Mouse (Mus musculus) neural tube, embryonic 12.5 days (tissue): Measurements from ENCODE around the gene Ly6g6d. TPM values are rescaled to one million over a fixed set of nuclear protein-coding genes. Genes with fewer than 3 reads are reported as not detected.

Experiments used
- ATAC-seq: fragments of 200-750 bp; cut with Nextera tagmentation; 2 replicates; pipeline ENCODE4 v1.8.0; 2017; ENCODE audit warnings: low read depth, mild to moderate bottlenecking, moderate TSS enrichment, moderate library complexity; ENCODE audit not compliant: low FRiP score
- H3K27ac ChIP-seq: fragments of 300-500 bp; sonication (generic); 2 replicates; pipeline ENCODE4 v1.5.1; 2016
- H3K27me3 ChIP-seq: fragments of 300-500 bp; sonication (generic); replicated peaks from 2 replicates; pipeline ENCODE4 v1.6.1; 2016; ENCODE audit warnings: mild to moderate bottlenecking
- H3K36me3 ChIP-seq: fragments of 300-500 bp; sonication (generic); 2 replicates; pipeline ENCODE4 v1.6.1; 2016; ENCODE audit warnings: mild to moderate bottlenecking
- H3K4me1 ChIP-seq: fragments of 300-500 bp; sonication (generic); 2 replicates; pipeline ENCODE4 v1.6.1; 2016
- H3K4me2 ChIP-seq: fragments of 300-500 bp; sonication (generic); replicated peaks from 2 replicates; pipeline ENCODE4 v1.6.1; 2016; ENCODE audit warnings: mild to moderate bottlenecking
- H3K4me3 ChIP-seq: fragments of 300-500 bp; sonication (generic); 2 replicates; pipeline ENCODE4 v1.5.1; 2016
- H3K9ac ChIP-seq: fragments of 300-500 bp; sonication (generic); 2 replicates; pipeline ENCODE4 v1.6.1; 2016; ENCODE audit warnings: mild to moderate bottlenecking
- H3K9me3 ChIP-seq: fragments of 300-500 bp; sonication (generic); 2 replicates; pipeline ENCODE4 v1.6.1; 2016; ENCODE audit warnings: mild to moderate bottlenecking
- WGBS: fragments of 180-500 bp; shearing (Covaris S2); methylation state at CpG from one replicate; pipeline ENCODE4 v1.1.7; 2016; 5-methylcytosine and 5-hydroxymethylcytosine counted together
- polyA plus RNA-seq: library from polyadenylated mRNA; unstranded; fragments of >200 nt; fragmentation: Nextera tagmentation; extraction: Ambion mirVana; gene quantifications from 2 replicates; pipeline ENCODE4 v1.2.1, GENCODE M21; 2016

The Ly6g6d gene
- polyA plus RNA-seq, 1 experiment from 2014 or later, result 1.9 TPM

DNA sequence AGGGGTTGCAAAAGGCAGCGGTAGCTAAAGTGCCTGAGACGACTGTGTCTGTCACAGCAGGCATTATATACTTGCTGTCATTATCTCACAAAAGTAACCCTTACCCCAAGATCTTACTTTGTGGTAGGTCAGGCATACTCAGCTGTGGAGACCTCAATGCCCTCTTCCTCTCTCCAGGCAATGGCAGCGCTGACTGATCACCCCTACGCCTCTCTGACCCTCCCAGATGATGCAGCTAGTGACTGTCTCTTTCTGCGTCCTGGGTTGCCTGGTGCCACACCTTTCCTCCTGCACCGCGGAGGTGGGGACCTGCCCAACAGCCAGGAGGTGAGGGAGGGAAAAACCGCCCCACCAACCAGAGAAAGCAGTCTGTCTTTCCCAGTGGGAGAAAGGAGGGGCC, 16.6 kb downstream of the Ly6g6d start:
- H3K36me3 ChIP-seq, result peaks cover 35% of the 10 kb centered on the region
- no peaks in the 10 kb centered on the region for H3K9me3 ChIP-seq
- 85% methylated on average over 8 of the region's 8 CpGs for WGBS
- no peak overlapping the region for H3K27ac ChIP-seq
- no peak overlapping the region; the same call in 1 of the 2 replicates for H3K9ac ChIP-seq
- H3K4me2 ChIP-seq, result peak overlapping the region; percentile 94
- H3K4me3 ChIP-seq, result no peak overlapping the region
- H3K27me3 ChIP-seq, result peaks cover 16% of the 10 kb centered on the region
- no peak for ATAC-seq
- peaks cover 37% of the 10 kb centered on the region for H3K4me1 ChIP-seq

DNA sequence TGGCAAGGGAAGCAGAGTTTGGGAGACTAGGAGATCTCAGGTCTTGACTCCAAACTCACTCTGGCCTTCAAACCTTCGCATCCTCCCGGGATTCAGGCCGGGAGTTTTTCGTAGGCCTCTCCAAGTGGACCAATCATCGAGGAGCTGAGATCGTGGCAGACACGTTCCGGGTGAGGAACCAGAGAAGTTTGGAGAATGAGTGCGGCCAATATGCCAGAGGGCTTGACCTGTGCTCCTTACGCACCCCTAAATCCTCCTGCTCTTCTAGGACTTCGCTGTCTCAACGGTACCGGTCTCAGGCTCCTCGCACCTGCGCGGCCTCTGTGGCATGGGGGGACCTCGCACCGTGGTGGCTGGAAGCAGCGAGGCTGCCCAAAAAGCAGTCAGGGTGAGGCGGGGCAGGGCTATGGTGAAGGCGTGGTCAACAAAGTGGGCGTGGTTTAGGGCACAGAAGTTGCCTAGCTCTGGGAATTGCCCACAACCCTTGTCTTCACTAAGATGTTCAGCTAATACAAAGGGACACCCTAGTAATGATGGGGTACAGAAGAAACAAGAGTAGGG, 17.0 kb downstream of the Ly6g6d start:
- H3K27me3 ChIP-seq, result peaks cover 11% of the 10 kb centered on the region
- no peak for ATAC-seq
- 57% methylated on average over 22 of the region's 22 CpGs for WGBS
- no peaks in the 10 kb centered on the region for H3K9me3 ChIP-seq
- peak overlapping the region; percentile 94 for H3K4me2 ChIP-seq
- H3K36me3 ChIP-seq, result peaks cover 39% of the 10 kb centered on the region
- H3K9ac ChIP-seq, result peak overlapping the region; percentile 86; the same call in 1 of the 2 replicates
- peak overlapping the region; percentile 80; the same call in 1 of the 2 replicates for H3K4me3 ChIP-seq
- H3K27ac ChIP-seq, result no peak overlapping the region
- H3K4me1 ChIP-seq, result peaks cover 36% of the 10 kb centered on the region

DNA sequence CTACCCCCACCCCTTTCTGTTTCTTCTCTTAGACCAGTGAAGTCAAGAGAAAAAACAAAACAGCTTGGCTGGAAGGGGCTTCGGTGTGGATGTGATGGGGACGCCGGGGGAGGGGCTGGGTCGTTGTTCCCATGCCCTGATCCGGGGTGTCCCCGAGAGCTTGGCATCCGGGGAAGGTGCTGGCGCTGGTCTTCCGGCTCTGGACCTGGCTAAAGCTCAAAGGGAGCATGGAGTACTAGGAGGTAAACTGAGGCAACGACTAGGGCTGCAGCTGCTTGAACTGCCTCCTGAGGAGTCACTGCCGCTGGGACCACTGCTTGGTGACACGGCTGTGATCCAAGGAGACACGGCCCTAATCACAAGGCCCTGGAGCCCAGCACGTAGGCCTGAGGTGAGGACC, 17.8 kb downstream of the Ly6g6d start:
- no peaks in the 10 kb centered on the region for H3K9me3 ChIP-seq
- ATAC-seq, result 0 out of 2 replicates have a peak, but pooled peaks have one; percentile 0
- peak overlapping the region; percentile 80 for H3K4me3 ChIP-seq
- peak overlapping the region; percentile 94 for H3K4me2 ChIP-seq
- H3K9ac ChIP-seq, result peak overlapping the region; percentile 86
- 0 out of 2 replicates have a peak, but pooled peaks cover 4% of the 10 kb centered on the region for H3K27me3 ChIP-seq
- peaks cover 46% of the 10 kb centered on the region for H3K36me3 ChIP-seq
- 23% methylated on average over 14 of the region's 14 CpGs for WGBS
- H3K27ac ChIP-seq, result no peak overlapping the region
- H3K4me1 ChIP-seq, result peaks cover 29% of the 10 kb centered on the region

DNA sequence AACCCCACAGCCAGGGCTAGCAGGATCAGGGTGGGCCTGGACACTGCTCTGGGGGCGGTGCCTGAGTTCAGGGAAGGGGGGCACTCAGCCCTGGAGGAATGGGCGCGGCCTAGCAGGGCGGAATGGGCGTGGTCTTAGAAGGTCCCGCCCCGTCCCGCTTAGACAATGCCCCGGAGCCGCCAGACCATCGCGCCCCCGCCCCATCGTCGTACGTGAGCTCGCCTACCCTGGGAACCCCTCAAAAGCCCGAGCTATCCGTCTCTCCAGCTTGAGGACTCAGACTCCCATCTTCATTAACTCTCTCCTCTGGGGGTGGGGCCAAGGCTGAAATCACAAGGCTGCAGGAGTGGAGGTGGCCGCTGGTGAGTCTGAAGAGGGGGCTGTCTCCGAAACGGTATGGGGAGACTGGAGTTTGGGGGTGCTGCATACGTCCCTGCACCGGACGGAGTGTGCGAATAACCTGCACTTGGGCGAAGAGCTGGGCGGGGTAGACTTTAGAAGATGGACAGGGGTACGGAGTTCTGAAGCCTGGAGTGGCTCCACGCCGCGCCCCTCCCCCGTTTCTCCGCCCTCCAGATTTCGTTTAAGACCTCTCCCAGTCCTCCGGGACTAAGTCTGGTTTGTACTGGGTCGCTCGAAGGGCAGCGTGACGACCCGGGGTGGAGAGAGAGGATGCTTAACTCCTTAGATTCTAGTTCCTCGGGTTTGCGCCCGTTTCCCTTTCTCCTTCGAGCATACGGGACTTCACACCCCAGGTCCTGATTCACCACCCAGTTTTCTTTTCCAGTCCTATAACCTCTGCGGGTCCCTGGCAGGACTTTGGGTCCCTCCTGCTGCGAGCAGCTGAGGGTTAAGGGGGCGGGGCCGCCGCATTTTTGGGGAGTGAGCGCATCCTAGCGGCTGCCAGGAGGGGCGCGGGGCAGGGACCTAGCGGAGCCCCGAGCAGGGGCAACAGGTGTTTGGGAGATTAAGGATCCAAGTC, 18.7 kb downstream of the Ly6g6d start, which contains the start of gene Ddah2:
Ddah2 (plus strand) TSS at position 125 of the 982 bp plus-strand sequence.
- WGBS, result under 1% methylated on average over 57 of the region's 57 CpGs
- peaks cover 23% of the 10 kb centered on the region for H3K4me1 ChIP-seq

DNA sequence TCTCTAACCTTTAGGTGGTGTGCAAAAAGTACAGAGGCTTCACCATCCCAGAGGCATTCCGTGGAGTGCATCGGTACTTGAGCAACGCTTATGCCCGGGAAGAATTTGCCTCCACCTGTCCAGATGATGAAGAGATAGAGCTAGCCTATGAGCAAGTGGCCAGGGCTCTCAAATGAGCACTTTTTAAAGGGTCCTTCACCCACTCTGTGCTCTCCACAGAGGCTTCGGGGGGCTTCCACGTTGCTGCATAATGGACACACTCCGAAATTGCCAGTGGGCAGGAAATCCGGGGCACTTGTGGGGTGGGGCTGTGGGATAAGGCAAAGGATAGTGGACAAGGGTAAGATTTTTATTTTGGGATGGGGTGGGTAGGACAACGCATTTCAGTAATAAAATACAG, 19.5 kb downstream of the Ly6g6d start:
- Histone ChIP-seq H3K36me3 (peaks cover 56% of the 10 kb centered on the region), H3K4me3 (no peak overlapping the region), H3K9me3 (no peaks in the 10 kb centered on the region), H3K9ac (0 out of 2 replicates have a peak overlapping the region, but pooled peaks have one; percentile 13), H3K27ac (no peak overlapping the region), H3K27me3 (no peaks in the 10 kb centered on the region), H3K4me2 (peak overlapping the region; percentile 94), H3K4me1 (peaks cover 21% of the 10 kb centered on the region)
- ATAC-seq, result 0 out of 2 replicates have a peak, but pooled peaks have one; percentile 0
- WGBS, result 70% methylated on average over 9 of the region's 9 CpGs

More for the DNA sequence above, 18.7 kb downstream of the Ly6g6d start, which contains the start of gene Ddah2:
- peak within 1 kb of the TSS; percentile 80 for H3K4me3 ChIP-seq
- peak within 1 kb of the TSS; percentile 75 for H3K27ac ChIP-seq
- H3K27me3 ChIP-seq, result 0 out of 2 replicates have a peak, but pooled peaks cover 3% of the 10 kb centered on the region
- no peaks in the 10 kb centered on the region for H3K9me3 ChIP-seq
- H3K4me2 ChIP-seq, result peak within 1 kb of the TSS; percentile 94
- H3K9ac ChIP-seq, result peak within 1 kb of the TSS; percentile 86
- ATAC-seq, result peak; percentile 93
- peaks cover 50% of the 10 kb centered on the region for H3K36me3 ChIP-seq

DNA sequence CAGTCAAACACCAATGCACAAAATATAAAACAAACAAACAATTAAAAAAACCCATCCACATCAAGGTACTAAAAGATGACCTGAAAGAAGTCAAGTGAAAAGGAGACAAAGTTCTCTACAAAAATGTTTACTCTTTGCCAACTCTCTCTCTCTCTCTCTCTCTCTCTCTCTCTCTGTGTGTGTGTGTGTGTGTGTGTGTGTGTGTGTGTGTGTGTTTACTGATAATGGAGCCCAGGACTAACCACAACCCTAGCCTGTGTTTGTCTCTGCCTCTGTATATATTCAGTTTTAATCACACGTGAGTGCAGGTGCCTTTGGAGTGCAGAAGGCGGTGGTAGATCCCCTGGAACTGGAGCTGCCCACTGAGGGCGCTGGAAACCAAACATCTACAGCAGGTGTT, 20.8 kb downstream of the Ly6g6d start:
- peaks cover 53% of the 10 kb centered on the region for H3K36me3 ChIP-seq
- ATAC-seq, result no peak

DNA sequence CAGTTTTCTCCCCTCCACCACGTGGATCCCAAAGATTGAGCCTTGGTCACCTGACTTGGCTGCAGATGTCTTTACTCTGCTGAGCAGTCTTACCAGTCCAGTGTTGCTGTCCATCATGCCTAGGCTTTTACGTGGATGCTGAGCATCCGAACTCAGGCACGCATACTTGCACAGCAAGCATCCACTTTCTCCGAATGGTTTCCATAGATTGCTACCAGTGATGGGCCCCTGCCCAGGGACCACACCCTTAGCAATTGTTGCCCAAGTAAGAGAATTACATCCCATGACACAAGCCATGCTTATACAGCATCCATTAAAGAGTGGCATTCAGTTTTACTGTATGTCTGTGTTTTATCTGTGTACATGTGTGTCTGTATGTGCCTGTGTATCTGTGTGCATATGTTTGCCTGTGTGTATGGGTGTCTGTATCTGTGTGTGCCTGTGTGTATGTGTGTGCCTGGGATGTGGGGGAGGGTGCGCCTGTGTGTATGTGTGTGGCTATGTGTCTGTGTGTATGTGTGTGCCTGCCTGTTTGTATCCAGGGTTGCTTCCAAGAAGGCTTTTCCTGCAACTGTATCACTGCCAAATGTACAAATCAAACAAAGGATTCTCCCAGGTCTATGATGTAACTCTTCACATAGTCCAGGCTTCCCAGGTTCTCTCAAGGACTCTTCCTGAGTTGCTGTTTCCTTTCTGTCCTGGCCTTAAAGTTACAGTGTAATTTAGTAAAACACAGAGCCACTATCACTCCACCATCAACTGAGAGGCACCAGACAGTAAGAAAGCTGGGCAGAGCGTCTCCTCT, 22.0 kb downstream of the Ly6g6d start:
- H3K4me3 ChIP-seq, result no peak overlapping the region
- H3K27ac ChIP-seq, result no peak overlapping the region
- no peak for ATAC-seq
- no peak overlapping the region for H3K4me2 ChIP-seq
- 92% methylated on average over 7 of the region's 7 CpGs for WGBS
- H3K9ac ChIP-seq, result no peak overlapping the region
- peaks cover 43% of the 10 kb centered on the region for H3K36me3 ChIP-seq
- peaks cover 40% of the 10 kb centered on the region for H3K4me1 ChIP-seq
- no peaks in the 10 kb centered on the region for H3K27me3 ChIP-seq
- H3K9me3 ChIP-seq, result no peaks in the 10 kb centered on the region

More for the DNA sequence above, 20.8 kb downstream of the Ly6g6d start:
- WGBS, result 79% methylated on average over 3 of the region's 3 CpGs
- H3K4me1 ChIP-seq, result peaks cover 30% of the 10 kb centered on the region
- H3K27me3 ChIP-seq, result no peaks in the 10 kb centered on the region
- H3K27ac ChIP-seq, result no peak overlapping the region
- H3K4me2 ChIP-seq, result no peak overlapping the region
- no peaks in the 10 kb centered on the region for H3K9me3 ChIP-seq
- H3K4me3 ChIP-seq, result no peak overlapping the region
- no peak overlapping the region for H3K9ac ChIP-seq

DNA sequence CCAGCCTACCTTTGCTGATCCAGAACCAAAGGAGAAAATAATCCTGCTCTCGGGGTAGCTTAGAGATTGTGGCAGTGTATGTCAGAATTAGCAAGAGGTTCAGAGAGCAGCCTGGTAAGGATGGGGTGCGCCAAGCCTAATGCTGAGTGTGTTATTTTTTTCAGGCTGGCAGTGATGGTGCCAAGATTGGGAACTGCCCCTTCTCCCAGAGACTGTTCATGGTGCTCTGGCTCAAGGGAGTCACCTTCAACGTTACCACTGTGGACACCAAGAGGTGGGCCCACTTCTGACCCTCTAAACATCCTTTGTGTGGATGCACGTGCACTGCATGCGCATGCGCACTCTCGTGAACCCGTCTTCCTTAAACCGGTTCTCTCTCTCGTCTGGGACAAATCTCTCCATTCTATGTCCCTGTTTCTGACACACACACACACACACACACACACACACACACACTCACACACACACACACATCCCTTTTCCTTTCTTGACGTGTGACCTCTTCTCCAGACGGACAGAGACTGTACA, 25.5 kb downstream of the Ly6g6d start:
- Histone ChIP-seq H3K36me3 (peaks cover 35% of the 10 kb centered on the region), H3K9ac (peak overlapping the region; percentile 80), H3K4me3 (peak overlapping the region; percentile 42), H3K4me2 (peak overlapping the region; percentile 82), H3K9me3 (no peaks in the 10 kb centered on the region), H3K27me3 (no peaks in the 10 kb centered on the region), H3K27ac (peak overlapping the region; percentile 83), H3K4me1 (peaks cover 46% of the 10 kb centered on the region)
- ATAC-seq, result no peak
- 84% methylated on average over 12 of the region's 12 CpGs for WGBS

DNA sequence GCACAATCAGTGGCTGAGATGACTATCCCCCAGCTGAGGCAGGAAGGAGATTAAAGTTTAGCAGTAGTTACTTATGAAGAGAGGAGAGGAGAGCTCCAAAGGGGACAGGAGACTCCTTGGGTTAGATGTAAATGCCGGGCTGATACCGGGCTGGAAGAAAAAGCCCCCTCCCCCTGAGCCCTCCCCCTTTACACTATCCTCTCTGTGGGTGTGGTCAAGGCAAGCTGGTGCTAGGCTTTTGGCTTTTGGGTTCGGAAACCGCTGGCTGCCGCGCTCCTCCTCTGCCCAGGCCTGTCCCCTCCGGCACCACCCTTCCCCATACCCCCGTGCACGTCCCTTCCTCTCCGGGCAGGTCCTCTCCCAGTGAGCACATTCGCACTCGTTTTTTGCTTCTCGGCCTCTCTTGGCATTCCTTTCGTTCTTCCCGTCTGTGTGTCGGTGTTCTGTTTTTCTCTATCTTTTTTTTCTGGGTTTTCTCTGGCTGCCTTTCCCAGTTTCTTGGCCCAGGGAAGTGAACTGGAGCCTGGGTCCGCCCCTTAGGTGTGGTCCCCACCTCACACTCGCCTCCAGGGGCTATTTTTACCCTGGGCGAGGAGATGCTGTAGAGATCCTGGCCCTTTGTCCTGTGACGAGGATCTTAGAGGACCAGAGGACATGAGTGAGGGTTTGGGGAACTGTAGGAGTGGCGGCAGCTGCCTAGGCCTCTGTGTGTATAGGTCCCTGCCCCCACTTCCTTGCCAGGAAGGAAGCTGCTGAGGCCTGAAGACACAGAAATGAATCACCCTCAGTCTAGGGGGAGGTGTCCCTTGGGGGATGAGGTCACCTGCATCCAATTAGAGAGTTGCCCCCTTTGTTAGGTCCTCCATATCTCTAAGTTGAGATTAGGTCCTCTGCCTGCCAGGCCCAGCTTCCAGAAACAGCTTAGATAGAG, 26.4 kb downstream of the Ly6g6d start:
- Histone ChIP-seq H3K36me3 (peaks cover 33% of the 10 kb centered on the region), H3K9me3 (no peaks in the 10 kb centered on the region), H3K9ac (peak overlapping the region; percentile 80), H3K4me2 (peak overlapping the region; percentile 82), H3K4me1 (peaks cover 52% of the 10 kb centered on the region), H3K27ac (peak overlapping the region; percentile 83), H3K27me3 (no peaks in the 10 kb centered on the region), H3K4me3 (peak overlapping the region; percentile 42)
- WGBS, result 2% methylated on average over 21 of the region's 21 CpGs
- peak; percentile 61 for ATAC-seq

DNA sequence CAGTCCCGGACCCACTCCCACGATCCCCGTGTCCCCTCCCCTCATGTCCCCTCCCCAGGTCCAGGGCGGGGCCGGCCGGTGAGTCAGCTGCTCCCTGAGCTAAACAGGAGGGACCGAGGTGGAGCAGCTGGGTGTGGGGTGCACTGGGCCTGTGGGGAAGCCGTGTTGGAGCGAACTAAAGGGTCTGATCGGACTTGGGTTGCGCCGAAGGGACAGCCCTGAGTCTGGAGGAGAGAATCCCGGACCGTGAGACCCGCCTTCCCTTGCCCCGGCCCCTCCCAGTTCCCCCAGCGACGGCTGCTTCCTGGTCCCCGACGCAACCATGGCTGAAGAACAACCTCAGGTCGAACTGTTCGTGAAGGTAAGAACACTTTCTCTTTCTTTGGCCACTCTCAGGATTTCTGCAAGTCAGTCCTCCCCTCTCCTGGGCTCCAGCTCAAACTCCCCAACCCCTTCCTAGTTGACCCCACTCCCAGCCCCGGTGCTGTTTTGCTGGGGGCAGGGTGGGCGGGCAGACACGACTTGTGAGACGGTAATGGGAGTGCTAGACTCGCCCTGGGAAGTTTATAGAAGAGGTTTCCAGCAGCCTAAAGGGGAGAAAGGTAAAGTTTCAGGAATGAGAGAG, 27.6 kb downstream of the Ly6g6d start:
- Histone ChIP-seq H3K4me3 (peak overlapping the region; percentile 42), H3K36me3 (peaks cover 22% of the 10 kb centered on the region), H3K4me1 (peaks cover 56% of the 10 kb centered on the region), H3K9ac (peak overlapping the region; percentile 80), H3K9me3 (no peaks in the 10 kb centered on the region), H3K27me3 (no peaks in the 10 kb centered on the region), H3K4me2 (peak overlapping the region; percentile 82), H3K27ac (peak overlapping the region; percentile 69)
- WGBS, result under 1% methylated on average over 27 of the region's 27 CpGs
- no peak for ATAC-seq
